Mouse (Mus musculus) midbrain, embryonic 13.5 days (tissue): ENCODE measurements around the gene Ddx25. TPM values are rescaled to one million over a fixed set of nuclear protein-coding genes. Genes with fewer than 3 reads are reported as not detected.

ENCODE experiments used
- polyA plus RNA-seq: library from polyadenylated mRNA; unstranded; fragments of >200 nt; fragmentation: Nextera tagmentation; extraction: Ambion mirVana; gene quantifications from 2 replicates; pipeline ENCODE4 v1.2.1, GENCODE M21; 2015

Ddx25 gene
- polyA plus RNA-seq, 1 experiment from 2014 or later, result 18.2 TPM

Other genes starting within 250 kb of the Ddx25 start
- gene Cdon, start 137.4 kb downstream of the Ddx25 start, polyA plus RNA-seq, result 9.2 and 10.7 TPM in 2 replicates
- not detected in 2 replicates for gene Gm1113, start 40.3 kb downstream of the Ddx25 start, polyA plus RNA-seq
- 17.8 and 19.5 TPM in 2 replicates for gene Pus3, start 67 bp upstream of the Ddx25 start, polyA plus RNA-seq
- gene Pate2, start 11.8 kb upstream of the Ddx25 start, polyA plus RNA-seq, result 1.4 and 2.1 TPM in 2 replicates
- 19.8 and 21.1 TPM in 2 replicates for gene Hyls1, start 11.9 kb upstream of the Ddx25 start, polyA plus RNA-seq
- gene Pate4, start 53.4 kb upstream of the Ddx25 start, polyA plus RNA-seq, result not detected in 2 replicates
- gene Pate3, start 89.7 kb upstream of the Ddx25 start, polyA plus RNA-seq, result not detected in 2 replicates
- not detected in 2 replicates for gene Pate1, start 128.9 kb upstream of the Ddx25 start, polyA plus RNA-seq
- gene Gm17677, start 182.5 kb upstream of the Ddx25 start, polyA plus RNA-seq, result not detected in 2 replicates
- not detected in 2 replicates for gene Gm17727, start 219.6 kb upstream of the Ddx25 start, polyA plus RNA-seq
- gene Gm27235, start 231.6 kb upstream of the Ddx25 start, polyA plus RNA-seq, result not detected in 2 replicates
- gene D730048I06Rik, start 231.6 kb upstream of the Ddx25 start, polyA plus RNA-seq, result not detected in 2 replicates